Mouse (Mus musculus): ENCODE measurements at regions not wholly inside any gene's neighbourhood (a gene's known extent, or its start where the extent isn't known, plus 50 kb on each side); places are given as distances from the start of the nearest gene placed in this dataset.

GRCm38 (mm10) chr8:33115271-33116236 lies 313.0 kb upstream of the 5930422O12Rik start:
- DNase-seq, result peak; percentile 1

GRCm38 (mm10) chr8:33123061-33123587 lies 305.4 kb upstream of the 5930422O12Rik start:
- no peak for DNase-seq

GRCm38 (mm10) chr8:33126981-33127380 lies 301.5 kb upstream of the 5930422O12Rik start:
- DNase-seq, result no peak

GRCm38 (mm10) chr8:33138874-33139273 lies 289.6 kb upstream of the 5930422O12Rik start:
- DNase-seq, result peak; percentile 20

- no peak for DNase-seq
Observed at GRCm38 (mm10) chr8:33139850-33140249, 288.7 kb upstream of the 5930422O12Rik start.

- DNase-seq, result no peak
Observed at GRCm38 (mm10) chr8:33177642-33178041, 250.9 kb upstream of the 5930422O12Rik start.

- DNase-seq, result no peak
Observed at GRCm38 (mm10) chr8:33183029-33183428, 245.5 kb upstream of the 5930422O12Rik start.

Data from retina, postnatal 1 day (tissue).